Mouse (Mus musculus): Measurements from ENCODE around the gene Fcrl5. TPM values are rescaled to one million over a fixed set of nuclear protein-coding genes. Genes with fewer than 3 reads are reported as not detected.

The Fcrl5 gene
- polyA plus RNA-seq, 2 experiments = not detected

DNA sequence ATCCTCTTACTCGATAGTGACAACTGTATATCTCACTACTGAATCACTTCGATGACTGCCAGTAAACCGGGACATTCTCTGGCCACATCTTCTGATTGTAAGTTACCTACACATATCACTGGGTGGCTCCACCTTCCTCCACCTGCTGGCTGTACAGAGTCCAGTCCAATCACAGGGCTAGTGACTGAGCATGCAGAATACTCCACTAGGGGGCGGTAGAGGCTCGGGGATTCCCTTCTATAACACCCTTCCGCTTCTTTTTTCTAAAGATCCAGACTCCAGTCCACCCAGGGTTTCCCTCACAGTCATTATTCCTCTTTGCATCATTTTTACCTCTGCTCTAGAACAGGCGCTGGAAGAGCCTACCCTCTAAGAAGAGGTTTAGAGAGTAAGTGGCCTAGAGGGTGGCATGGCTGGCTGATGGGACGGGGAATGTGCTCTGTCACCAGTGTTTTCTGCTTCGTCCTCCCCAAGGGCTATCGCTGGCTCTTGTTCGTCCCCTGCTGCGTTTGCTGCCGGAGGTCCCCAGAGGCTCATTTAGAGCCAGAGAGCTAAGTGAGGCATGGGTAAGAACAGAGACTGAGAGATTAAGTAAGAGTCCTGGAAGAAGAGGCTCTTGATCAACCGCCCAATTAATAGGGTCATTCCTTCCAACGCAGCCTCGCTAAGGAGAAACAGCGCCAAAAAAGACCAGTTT lies 72.8 kb downstream of the Fcrl5 start:
- Histone ChIP-seq H3K36me3 (ENCODE audit: control insufficient read depth, insufficient read depth, low read length) (no peaks in the 10 kb centered on the region), H3K27ac (replicated peaks; ENCODE audit: low read depth, low read length) (no peak overlapping the region), H3K4me2 (replicated peaks; ENCODE audit: low read depth, low read length, severe bottlenecking) (peak overlapping the region; percentile 28), H3K9ac (ENCODE audit: low read depth, low read length, severe bottlenecking) (no peak overlapping the region), H3K4me1 (ENCODE audit: control insufficient read depth, insufficient read depth, low read length) (no peaks in the 10 kb centered on the region), H3K4me3 (replicated peaks; ENCODE audit: low read length) (no peak overlapping the region), H3K9me3 (ENCODE audit: control insufficient read depth, low read length) (no peaks in the 10 kb centered on the region), H3K27me3 (ENCODE audit: control insufficient read depth, insufficient read depth, low read length) (no peaks in the 10 kb centered on the region)
- DNase-seq (ENCODE audit: low spot score) (peak; percentile 94), ATAC-seq (ENCODE audit: low FRiP score, low read depth) (peak; percentile 83; the same call in 1 of the 2 replicates)
- 32% methylated on average over 17 of the region's 17 CpGs for WGBS
- TF ChIP-seq POLR2A (IDR thresholded peaks at IDR 0.05; ENCODE audit: borderline replicate concordance, extremely low read depth, insufficient read depth, insufficient read length) = no peak

DNA sequence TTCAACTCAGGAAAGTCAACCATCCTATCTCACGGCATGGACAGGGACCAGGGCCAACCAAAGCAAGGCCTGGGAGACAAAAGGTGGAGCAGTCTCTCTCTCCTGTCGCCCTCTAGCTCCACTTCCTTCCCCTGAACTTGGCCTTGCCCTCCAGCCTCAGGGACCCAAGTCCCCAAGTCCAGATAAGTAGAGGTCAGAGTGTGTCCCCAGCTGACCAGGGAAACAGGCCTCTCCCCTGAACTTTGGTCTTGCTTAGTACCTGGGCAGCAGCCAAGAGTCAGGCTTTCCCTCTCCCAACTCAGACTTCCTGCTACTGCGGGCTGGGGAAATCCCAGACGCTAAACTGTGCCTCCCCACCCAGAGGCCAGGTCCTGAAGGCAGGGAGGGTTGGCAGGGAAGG lies 73.5 kb downstream of the Fcrl5 start:
- H3K9ac ChIP-seq (ENCODE audit: low read depth, low read length, severe bottlenecking) = no peak overlapping the region
- DNase-seq (ENCODE audit: low spot score) (no peak), ATAC-seq (ENCODE audit: low FRiP score, low read depth) (no peak)
- H3K36me3 ChIP-seq (ENCODE audit: control insufficient read depth, insufficient read depth, low read length) = no peaks in the 10 kb centered on the region
- no peaks in the 10 kb centered on the region for H3K27me3 ChIP-seq (ENCODE audit: control insufficient read depth, insufficient read depth, low read length)
- no peak overlapping the region for H3K4me3 ChIP-seq (replicated peaks; ENCODE audit: low read length)
- no peaks in the 10 kb centered on the region for H3K4me1 ChIP-seq (ENCODE audit: control insufficient read depth, insufficient read depth, low read length)
- no peak overlapping the region for H3K4me2 ChIP-seq (replicated peaks; ENCODE audit: low read depth, low read length, severe bottlenecking)
- no peak for TF ChIP-seq POLR2A (IDR thresholded peaks at IDR 0.05; ENCODE audit: borderline replicate concordance, extremely low read depth, insufficient read depth, insufficient read length)
- no peaks in the 10 kb centered on the region for H3K9me3 ChIP-seq (ENCODE audit: control insufficient read depth, low read length)
- no peak overlapping the region for H3K27ac ChIP-seq (replicated peaks; ENCODE audit: low read depth, low read length)
- WGBS = 50% methylated on average over 4 of the region's 4 CpGs

DNA sequence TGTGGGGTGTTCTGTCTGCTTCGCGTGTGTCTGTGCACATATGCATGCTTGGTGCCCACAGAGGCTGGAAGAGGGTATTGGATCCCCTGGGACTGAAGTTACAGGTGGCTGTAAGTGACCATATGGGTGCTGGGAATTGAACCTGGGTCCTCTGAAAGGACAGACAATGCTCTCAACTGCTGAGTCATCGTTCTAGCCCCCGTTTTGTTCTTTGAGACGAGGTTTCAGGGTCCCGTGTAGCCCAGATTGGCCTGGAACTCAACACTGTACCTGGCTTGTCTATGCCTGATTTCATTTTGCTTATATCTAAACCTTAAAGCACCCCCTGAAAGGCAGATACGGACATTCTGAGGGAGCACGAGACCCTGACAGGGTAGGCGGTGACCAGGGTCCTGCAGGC lies 75.3 kb downstream of the Fcrl5 start:
- 87% methylated on average over 9 of the region's 9 CpGs for WGBS
- no peak overlapping the region for H3K4me3 ChIP-seq (replicated peaks; ENCODE audit: low read length)
- H3K4me1 ChIP-seq (ENCODE audit: control insufficient read depth, insufficient read depth, low read length) = 0 out of 2 replicates have a peak, but pooled peaks cover 3% of the 10 kb centered on the region
- no peak overlapping the region for H3K9ac ChIP-seq (ENCODE audit: low read depth, low read length, severe bottlenecking)
- DNase-seq (ENCODE audit: low spot score) = no peak
- no peak for TF ChIP-seq POLR2A (IDR thresholded peaks at IDR 0.05; ENCODE audit: borderline replicate concordance, extremely low read depth, insufficient read depth, insufficient read length)
- no peaks in the 10 kb centered on the region for H3K36me3 ChIP-seq (ENCODE audit: control insufficient read depth, insufficient read depth, low read length)
- no peak for ATAC-seq (ENCODE audit: low FRiP score, low read depth)
- H3K4me2 ChIP-seq (replicated peaks; ENCODE audit: low read depth, low read length, severe bottlenecking) = no peak overlapping the region
- H3K27ac ChIP-seq (replicated peaks; ENCODE audit: low read depth, low read length) = no peak overlapping the region
- no peaks in the 10 kb centered on the region for H3K27me3 ChIP-seq (ENCODE audit: control insufficient read depth, insufficient read depth, low read length)
- H3K9me3 ChIP-seq (ENCODE audit: control insufficient read depth, low read length) = no peaks in the 10 kb centered on the region

DNA sequence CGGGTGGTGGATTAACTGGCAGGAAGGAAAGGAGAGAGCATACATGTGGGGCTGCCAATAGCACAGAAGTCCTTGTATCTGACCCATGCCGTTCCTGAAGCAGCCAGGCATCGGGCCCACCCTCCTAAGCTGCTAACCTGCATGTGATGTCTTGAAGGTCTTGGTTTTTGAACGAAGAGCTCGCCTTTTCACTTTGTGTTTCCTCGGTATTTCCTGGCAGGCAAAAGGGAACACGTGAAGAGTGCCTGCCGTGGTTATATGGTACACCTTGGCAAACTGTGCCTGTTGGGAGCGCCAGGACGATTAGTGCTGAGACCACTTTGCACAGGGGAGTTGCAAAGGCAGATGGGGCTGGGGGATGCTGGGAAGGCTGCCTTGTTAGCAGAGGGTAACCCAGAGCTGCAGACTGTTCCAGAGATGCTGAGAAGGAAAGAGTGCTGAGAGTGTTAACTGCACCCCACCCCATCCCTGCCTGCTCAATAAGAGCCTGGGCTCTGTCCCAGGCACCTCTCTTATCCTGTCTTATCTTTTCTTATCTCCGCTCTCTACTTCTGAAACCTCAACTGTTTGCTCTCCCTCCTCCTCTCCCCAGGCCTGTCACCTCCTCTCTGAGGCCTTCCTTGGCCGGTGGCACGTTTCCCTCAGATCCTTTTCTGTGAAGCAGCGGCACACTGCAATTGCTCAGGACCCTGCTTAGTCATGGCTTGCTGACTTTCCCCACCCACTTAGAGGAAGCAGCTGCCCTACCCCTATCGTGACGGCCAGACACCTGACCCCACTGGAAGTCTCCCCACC lies 76.6 kb downstream of the Fcrl5 start:
- Histone ChIP-seq H3K27ac (replicated peaks; ENCODE audit: low read depth, low read length) (no peak overlapping the region), H3K4me2 (replicated peaks; ENCODE audit: low read depth, low read length, severe bottlenecking) (no peak overlapping the region), H3K27me3 (ENCODE audit: control insufficient read depth, insufficient read depth, low read length) (no peaks in the 10 kb centered on the region), H3K9me3 (ENCODE audit: control insufficient read depth, low read length) (no peaks in the 10 kb centered on the region), H3K4me1 (ENCODE audit: control insufficient read depth, insufficient read depth, low read length) (peaks cover 3% of the 10 kb centered on the region; the same call in 1 of the 2 replicates), H3K36me3 (ENCODE audit: control insufficient read depth, insufficient read depth, low read length) (no peaks in the 10 kb centered on the region), H3K4me3 (replicated peaks; ENCODE audit: low read length) (no peak overlapping the region), H3K9ac (ENCODE audit: low read depth, low read length, severe bottlenecking) (0 out of 2 replicates have a peak overlapping the region, but pooled peaks have one; percentile 7)
- DNase-seq (ENCODE audit: low spot score) (no peak), ATAC-seq (ENCODE audit: low FRiP score, low read depth) (no peak)
- no peak for TF ChIP-seq POLR2A (IDR thresholded peaks at IDR 0.05; ENCODE audit: borderline replicate concordance, extremely low read depth, insufficient read depth, insufficient read length)
- 44% methylated on average over 16 of the region's 16 CpGs for WGBS

DNA sequence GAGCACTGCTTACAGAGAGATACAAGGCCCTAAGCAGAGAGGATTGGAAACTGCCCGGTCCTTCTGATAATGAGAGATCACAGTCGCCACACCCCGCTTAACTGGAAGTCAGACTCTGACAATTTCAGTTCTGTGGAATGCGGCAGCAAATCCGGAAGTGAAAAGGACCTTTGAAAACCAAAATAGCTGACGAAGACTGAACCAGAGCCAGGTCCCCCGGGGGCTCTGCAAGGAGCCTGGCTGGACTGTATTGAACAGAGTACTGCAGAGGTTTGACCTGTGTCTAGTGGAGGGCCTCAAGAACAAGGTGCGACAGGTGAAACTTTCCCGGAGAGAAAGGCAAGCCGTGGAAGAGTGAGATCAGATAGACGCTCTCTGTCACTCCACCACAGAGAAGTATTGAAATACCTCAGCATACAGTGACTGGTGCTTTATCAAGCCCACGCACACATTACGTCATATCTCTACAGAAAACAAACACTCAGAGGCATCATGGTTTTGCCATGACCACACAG lies 80.1 kb downstream of the Fcrl5 start:
- H3K4me3 ChIP-seq (replicated peaks; ENCODE audit: low read length) = no peak overlapping the region
- no peak for ATAC-seq (ENCODE audit: low FRiP score, low read depth)
- no peak for TF ChIP-seq POLR2A (IDR thresholded peaks at IDR 0.05; ENCODE audit: borderline replicate concordance, extremely low read depth, insufficient read depth, insufficient read length)
- H3K27me3 ChIP-seq (ENCODE audit: control insufficient read depth, insufficient read depth, low read length) = no peaks in the 10 kb centered on the region
- no peak overlapping the region for H3K27ac ChIP-seq (replicated peaks; ENCODE audit: low read depth, low read length)
- H3K4me1 ChIP-seq (ENCODE audit: control insufficient read depth, insufficient read depth, low read length) = peaks cover 3% of the 10 kb centered on the region; the same call in 1 of the 2 replicates
- H3K9me3 ChIP-seq (ENCODE audit: control insufficient read depth, low read length) = no peaks in the 10 kb centered on the region
- no peaks in the 10 kb centered on the region for H3K36me3 ChIP-seq (ENCODE audit: control insufficient read depth, insufficient read depth, low read length)
- H3K4me2 ChIP-seq (replicated peaks; ENCODE audit: low read depth, low read length, severe bottlenecking) = no peak overlapping the region
- WGBS = 61% methylated on average over 13 of the region's 13 CpGs
- DNase-seq (ENCODE audit: low spot score) = no peak
- H3K9ac ChIP-seq (ENCODE audit: low read depth, low read length, severe bottlenecking) = no peak overlapping the region

Data from limb, embryonic 14.5 days (tissue).